Mouse (Mus musculus) neutrophil, adult 83 days (primary cell): ENCODE data around the gene Sec1. TPM values are rescaled to one million over a fixed set of nuclear protein-coding genes. Genes with fewer than 3 reads are reported as not detected.

ENCODE experiments used
- total RNA-seq, 2 experiments: library from RNA; stranded (reverse); gene quantifications; one replicate each; pipeline ENCODE4 v1.2.4; 2023

The Sec1 gene
- under 1 TPM in 1 of 2 experiments, not detected in 1; 0.26 TPM for total RNA-seq

DNA sequence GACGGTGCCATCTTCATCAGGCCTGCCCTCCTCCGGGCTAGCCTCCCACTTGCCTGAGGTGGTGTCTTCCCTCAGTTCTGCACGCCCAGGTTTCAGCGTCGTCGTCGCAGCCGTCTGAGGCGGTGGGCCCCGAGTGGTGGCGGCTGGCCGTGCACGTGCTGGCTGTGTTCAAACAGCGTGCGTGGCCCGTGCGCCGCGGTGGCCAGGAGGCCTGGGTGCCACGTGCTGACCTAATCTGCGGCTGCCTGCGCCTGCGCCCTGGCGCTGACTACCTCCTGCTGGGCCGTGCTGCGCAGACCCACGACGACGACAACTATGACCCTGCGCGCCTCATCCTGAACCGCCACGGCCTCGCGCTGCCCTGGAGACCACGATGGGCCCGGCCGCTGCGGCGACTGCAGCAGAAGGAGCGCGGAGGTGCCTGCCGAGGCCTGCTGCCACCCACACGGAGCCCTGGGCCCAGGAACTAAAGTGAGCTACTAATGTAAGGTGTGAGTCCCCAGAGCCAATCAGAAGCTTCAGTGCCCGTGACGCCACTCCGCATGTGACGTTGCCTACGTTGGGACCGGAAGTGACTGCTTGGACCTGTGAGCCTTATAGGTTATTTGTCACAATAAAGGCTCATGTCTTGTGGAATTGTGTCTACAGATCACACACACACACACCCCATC lies at the start of gene Sec1:
TSS of gene Sec1 (minus strand) at position 482 of the 671 bp plus-strand sequence.

DNA sequence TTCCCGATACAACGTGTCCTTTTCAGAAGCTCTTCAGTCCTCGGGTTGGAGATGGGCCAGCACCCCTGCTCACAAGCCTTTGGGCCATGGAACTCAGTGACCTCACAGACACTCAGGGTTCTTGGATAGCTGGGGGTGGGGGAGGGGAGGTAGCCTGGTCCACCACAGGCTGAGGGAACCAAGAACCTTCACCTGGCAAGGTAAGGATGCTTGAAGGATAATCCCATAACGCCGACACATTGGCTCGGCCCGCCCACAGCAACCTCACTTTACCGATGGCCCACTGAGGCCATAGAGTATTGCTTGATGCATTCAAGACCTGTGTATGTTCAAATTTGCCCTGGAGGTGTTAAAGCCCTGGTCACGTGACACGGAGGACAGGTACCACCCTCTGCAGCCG lies 31.5 kb upstream of the Sec1 start, which contains the start of gene Spaca4:
TSS of gene Spaca4 (minus strand) at position 101 of the 400 bp plus-strand sequence.

DNA sequence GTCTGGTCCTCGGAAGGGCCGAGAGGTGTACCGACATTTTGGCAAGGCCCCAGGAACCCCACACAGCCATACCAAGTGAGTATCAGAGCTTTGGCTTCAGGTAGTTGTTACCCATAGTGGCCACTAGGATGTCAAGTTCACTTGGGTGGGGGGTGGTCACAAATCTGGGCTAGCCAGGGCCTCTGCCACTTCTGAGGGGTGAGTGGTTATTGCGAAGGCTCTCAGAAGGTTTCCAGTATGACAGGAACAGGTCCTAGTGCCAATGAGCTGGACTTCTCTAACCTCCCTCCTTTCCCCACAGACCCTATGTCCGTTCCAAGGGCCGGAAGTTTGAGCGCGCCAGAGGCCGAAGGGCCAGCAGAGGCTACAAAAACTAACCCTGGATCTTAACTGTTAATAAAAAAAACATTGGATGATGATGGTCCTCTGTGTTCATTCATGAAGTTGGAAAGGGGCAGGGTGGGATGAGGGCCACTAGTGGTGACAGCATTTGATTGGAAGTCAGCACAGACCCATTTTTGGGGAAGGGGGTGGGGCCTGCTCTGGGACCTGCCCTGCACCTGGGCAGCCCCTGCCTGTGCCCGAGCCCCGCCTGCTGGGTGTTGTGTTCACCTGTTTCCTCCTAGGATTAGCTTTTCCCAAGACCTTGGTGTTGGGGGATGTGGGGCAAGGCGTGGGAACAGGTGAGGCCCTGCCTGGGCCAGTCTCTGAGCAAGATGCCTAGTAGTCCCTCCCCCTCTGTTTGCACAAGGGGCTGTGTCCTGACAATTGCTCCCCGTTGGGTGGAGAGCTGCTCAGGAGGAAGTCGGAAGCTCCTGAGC lies 26.4 kb upstream of the Sec1 start, which contains the start of gene Fam83e:
TSS of gene Fam83e (plus strand) at position 800 of the 821 bp plus-strand sequence.

DNA sequence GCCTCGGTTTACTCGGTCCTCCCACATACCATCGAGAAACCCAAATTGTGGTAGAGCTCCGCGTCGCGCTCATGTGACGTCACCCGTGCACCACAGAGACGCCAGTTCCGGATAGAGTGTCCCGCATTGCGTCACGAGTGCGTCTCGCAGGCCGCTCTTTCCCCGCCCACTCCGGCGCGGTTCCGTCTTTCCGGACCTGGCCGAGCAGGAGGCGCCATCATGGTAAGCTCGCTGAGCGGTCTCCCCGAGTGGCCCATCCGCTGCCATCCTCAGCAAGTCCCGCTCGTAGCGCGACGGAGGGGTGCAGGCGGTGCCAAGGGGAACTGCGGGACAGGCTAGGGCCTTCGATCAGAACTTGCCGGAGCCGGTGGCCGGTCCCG lies 23.7 kb upstream of the Sec1 start, which contains the start of gene Sphk2:
TSS of gene Sphk2 (minus strand) at position 85 of the 380 bp plus-strand sequence.

DNA sequence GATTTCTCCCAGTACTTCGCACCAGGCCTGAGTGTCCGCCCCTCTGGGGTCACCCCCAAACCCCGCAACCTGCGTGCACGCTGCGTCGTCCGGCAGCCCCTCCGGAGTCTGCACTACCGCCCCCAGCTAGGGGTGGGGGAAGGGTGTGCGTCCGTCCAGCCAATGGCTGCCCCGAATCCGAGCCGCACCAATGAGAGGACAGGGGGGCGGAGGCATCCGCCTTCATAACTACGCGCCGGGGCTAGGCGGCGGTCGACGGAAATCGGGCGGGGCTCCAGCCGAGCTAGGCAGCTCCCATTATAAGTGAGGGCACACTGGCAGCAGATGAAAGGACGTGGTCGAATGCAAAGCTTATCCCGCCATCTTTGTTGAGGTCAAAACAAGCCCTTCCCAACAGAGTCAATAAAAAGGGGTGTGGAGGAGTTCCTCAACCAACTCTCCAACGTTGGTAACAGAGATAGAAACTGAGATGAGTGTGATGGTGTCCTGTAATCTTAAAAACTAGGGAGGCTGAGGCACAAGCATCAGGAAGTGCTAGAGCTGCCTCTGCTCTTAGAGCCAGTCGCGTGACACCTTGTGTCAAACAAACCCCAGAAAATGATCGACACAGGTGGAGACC lies 21.0 kb upstream of the Sec1 start, which contains the start of gene Rpl18:
TSS of gene Rpl18 (plus strand) at position 368 of the 619 bp plus-strand sequence.

DNA sequence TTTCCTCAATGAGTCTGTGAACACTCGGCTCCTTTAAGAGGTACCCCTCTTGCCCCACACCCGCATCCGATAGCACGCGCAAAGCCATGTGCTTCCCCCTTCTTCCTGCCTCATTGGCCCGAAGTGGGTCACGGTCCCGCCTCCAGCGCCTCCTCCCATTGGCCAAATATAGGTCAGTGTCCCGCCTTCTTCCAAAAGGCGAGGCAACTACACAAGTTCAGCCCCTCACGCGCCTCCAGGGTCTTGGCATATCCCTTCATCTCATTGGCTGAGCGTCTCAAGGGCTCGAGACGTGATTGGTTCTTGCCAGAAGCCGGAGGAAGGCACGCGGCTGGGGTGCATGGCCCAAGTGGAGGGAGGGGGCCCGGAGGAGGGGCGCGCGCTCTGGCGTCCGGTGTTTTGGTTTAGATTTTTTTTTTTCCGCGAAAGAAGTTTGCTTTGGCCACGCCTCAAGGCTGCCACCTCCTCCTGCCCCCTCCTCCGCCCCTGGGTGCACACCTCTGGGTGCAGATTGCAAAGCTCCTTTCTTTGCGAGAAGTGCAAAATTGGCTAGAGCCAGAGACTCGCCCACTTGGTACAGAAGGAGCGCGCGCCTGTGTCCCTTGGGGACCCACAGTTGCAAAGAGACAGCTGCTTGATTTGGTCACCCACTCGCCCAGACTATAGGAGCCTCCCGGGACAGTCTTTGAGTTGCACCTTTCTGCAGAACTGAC lies 10.7 kb upstream of the Sec1 start, which contains the start of gene Dbp:
TSS of gene Dbp (plus strand) at position 359 of the 713 bp plus-strand sequence.

DNA sequence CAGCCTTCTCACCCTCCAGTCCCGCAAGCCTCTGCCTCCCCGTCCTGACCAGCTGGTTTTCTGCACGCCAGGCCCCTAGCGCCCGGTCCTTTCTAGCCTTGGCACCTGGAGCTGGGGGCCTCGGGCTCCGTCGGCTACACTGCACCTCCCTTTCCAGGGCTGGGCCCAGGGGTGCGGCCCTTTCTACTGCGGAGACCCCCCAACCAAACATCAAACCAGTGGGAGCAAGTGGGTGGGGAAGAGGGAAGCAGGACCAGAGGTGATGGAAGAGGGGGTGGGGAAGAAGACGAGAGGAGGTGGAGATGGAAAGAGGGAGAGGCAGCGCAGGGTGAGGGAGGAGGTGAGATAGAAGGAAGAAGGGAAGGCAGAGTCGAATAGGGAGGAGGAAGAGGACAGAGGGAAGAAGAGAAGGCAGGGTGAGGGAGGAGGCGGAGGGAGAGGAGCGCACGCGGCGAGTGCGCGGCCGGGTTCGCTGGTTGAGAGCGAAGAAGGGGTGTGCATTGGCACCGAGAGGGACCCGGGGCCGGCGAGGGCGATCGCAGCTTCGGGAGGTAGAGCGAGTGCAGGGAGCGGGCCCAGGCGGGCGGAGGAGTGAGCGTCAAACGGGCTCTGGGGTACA lies 5.4 kb upstream of the Sec1 start, which contains the start of gene Car11:
TSS of gene Car11 (plus strand) at position 321 of the 619 bp plus-strand sequence.

DNA sequence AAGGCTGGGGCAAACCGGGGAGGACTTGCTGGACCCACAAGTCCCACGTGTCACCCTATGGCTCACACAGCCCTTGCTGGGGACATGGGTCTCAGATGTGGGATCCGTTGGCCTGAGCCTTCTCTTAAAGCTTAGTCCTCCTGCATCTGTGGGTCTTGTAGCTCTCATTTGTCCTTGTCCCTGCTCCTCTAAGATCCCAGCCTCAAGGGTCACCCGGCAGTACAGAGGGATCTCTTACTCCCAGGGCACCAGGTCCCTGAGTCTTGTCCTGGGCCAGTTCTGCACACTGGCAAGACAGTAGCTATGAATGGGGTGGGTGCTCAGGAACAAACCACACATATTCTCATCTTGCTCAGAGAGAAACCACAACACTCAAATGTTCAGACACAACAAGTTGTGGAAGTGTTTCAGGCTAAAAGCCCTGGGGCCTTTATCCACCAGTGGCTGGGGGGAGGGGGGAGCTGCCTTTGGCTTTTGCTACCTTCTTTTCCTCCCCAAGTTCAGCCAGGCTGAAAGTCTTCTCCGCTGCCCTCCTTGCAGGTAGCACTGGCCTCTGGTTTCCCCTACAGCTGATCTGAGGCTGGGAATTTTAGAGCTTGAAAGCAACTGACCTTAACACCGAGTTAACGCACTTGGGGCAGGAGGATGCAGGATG lies 10.7 kb downstream of the Sec1 start, which contains the start of gene Ntn5:
TSS of gene Ntn5 (plus strand) at position 627 of the 655 bp plus-strand sequence.

DNA sequence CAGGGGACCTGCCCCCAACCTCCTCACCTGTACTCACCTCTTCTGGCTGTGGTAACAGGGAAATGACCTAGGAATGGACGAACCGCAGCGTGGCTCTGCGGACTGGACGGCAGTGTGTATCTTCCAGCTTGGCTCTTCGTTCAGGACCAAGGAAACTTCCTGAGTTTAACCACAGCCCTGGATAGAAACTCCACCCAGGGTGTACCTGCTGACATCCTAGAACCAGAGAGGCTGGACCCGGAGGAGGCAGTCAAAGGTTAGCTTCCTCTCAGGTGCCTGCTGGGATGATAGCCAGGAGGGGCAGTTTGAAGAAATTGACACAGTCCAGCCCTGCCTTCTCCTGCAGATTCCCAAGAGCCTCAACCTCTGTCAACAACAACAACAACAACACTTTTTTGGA lies 28.0 kb downstream of the Sec1 start, which contains the start of gene Fut2:
TSS of gene Fut2 (minus strand) at position 234 of the 400 bp plus-strand sequence.

DNA sequence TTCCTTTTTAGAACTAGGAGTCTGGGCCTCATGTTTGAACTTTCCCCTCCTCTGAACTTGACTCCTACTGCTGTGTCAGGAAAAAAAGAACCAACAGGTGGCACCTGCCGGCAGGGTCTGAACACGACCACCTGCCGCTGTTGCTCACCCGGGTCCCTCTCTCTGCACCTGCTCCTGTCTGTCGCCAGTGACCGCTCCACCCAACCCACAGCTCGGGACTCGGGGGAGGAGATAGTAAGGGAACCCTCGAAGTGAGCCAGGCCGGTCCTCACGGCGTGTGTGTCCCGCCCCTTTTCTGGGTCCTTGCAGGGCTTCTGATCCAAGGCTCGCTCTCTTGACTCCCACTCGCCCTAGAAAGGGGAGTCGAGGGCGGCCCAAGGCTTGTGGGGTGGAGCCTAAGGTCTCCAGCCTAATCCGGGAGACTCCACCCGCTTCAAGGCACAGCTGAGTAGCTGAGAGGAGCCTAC lies 54.6 kb downstream of the Sec1 start, which contains the start of gene Mamstr:
TSS of gene Mamstr (plus strand) at position 417 of the 467 bp plus-strand sequence.

Other genes starting within 250 kb of the Sec1 start
- gene Ftl1, start 234.5 kb downstream of the Sec1 start, total RNA-seq: 1,000 to 10,000 TPM; 1,390 to 1,483 TPM
- gene Bax, start 227.5 kb downstream of the Sec1 start, total RNA-seq: 10 to 100 TPM; 42.0 to 45.1 TPM
- gene Tulp2, start 212.5 kb downstream of the Sec1 start, total RNA-seq: not detected
- gene Gm45808, start 207.6 kb downstream of the Sec1 start, total RNA-seq: 1 to 10 TPM; 1.2 to 2.5 TPM
- 1 to 10 TPM; 5.9 to 6.1 TPM for gene Dhdh, start 205.6 kb downstream of the Sec1 start, total RNA-seq
- gene Nucb1, start 184.0 kb downstream of the Sec1 start, total RNA-seq: 100 to 1,000 TPM; 111 to 114 TPM
- gene Ppp1r15a, start 168.1 kb downstream of the Sec1 start, total RNA-seq: 100 to 1,000 TPM; 253 to 370 TPM
- under 1 TPM in 1 of 2 experiments, not detected in 1; 0.15 TPM for gene Plekha4, start 168.1 kb downstream of the Sec1 start, total RNA-seq
- gene Hsd17b14, start 139.5 kb downstream of the Sec1 start, total RNA-seq: not detected
- gene Bcat2, start 124.2 kb downstream of the Sec1 start, total RNA-seq: 10 to 100 TPM; 39.9 to 42.5 TPM
- gene Fgf21, start 78.9 kb downstream of the Sec1 start, total RNA-seq: not detected
- gene Fut1, start 77.1 kb downstream of the Sec1 start, total RNA-seq: under 1 TPM in 1 of 2 experiments, not detected in 1; 0.22 TPM
- not detected for gene Izumo1, start 72.6 kb downstream of the Sec1 start, total RNA-seq
- 1 to 10 TPM; 1.9 to 2.0 TPM for gene Rasip1, start 66.9 kb downstream of the Sec1 start, total RNA-seq
- gene Mamstr, start 54.4 kb downstream of the Sec1 start, total RNA-seq: under 1 TPM; 0.13 to 0.73 TPM
- not detected for gene Fut2, start 28.0 kb downstream of the Sec1 start, total RNA-seq
- not detected for gene Ntn5, start 10.4 kb downstream of the Sec1 start, total RNA-seq
- not detected for gene Car11, start 5.4 kb upstream of the Sec1 start, total RNA-seq
- 1 to 10 TPM; 5.3 TPM for gene Dbp, start 10.7 kb upstream of the Sec1 start, total RNA-seq
- 100 to 1,000 TPM; 782 to 910 TPM for gene Rpl18, start 21.1 kb upstream of the Sec1 start, total RNA-seq
- gene Sphk2, start 23.6 kb upstream of the Sec1 start, total RNA-seq: 10 to 100 TPM; 39.2 to 41.2 TPM
- gene Fam83e, start 26.8 kb upstream of the Sec1 start, total RNA-seq: under 1 TPM; 0.55 to 0.64 TPM
- not detected for gene Spaca4, start 31.4 kb upstream of the Sec1 start, total RNA-seq
- not detected for gene Lmtk3, start 89.3 kb upstream of the Sec1 start, total RNA-seq
- not detected for gene Sult2b1, start 90.3 kb upstream of the Sec1 start, total RNA-seq
- gene Cyth2, start 120.2 kb upstream of the Sec1 start, total RNA-seq: 10 to 100 TPM; 68.3 to 83.9 TPM
- gene Kcnj14, start 130.4 kb upstream of the Sec1 start, total RNA-seq: under 1 TPM; 0.20 to 0.33 TPM
- 1 to 10 TPM; 5.4 to 5.9 TPM for gene Grwd1, start 136.5 kb upstream of the Sec1 start, total RNA-seq
- gene Kdelr1, start 178.4 kb upstream of the Sec1 start, total RNA-seq: 10 to 100 TPM; 65.3 to 69.5 TPM
- gene Grin2d, start 184.0 kb upstream of the Sec1 start, total RNA-seq: under 1 TPM; 0.15 to 0.22 TPM
- gene Syngr4, start 202.3 kb upstream of the Sec1 start, total RNA-seq: under 1 TPM; 0.82 to 0.85 TPM
- gene Tmem143, start 202.5 kb upstream of the Sec1 start, total RNA-seq: 1 to 10 TPM; 7.0 to 7.5 TPM
- gene Emp3, start 227.0 kb upstream of the Sec1 start, total RNA-seq: 100 to 1,000 TPM; 379 to 407 TPM
- gene Ccdc114, start 229.7 kb upstream of the Sec1 start, total RNA-seq: 1 to 10 TPM; 4.8 to 7.6 TPM